Mouse (Mus musculus): ENCODE results near the gene Cenpo.

- TF ChIP-seq ELF1 (IDR thresholded peaks at IDR 0.05; ENCODE audit: low read depth, low read length) (no peak), TAL1 (IDR thresholded peaks at IDR 0.05; ENCODE audit: low read length) (no peak), CTCF (IDR thresholded peaks at IDR 0.05 in 2 of 3, conservative IDR thresholded peaks at IDR 0.05 in 1 of 3; ENCODE audit: control insufficient read depth in 1 of 3, insufficient read depth in 1 of 3, low read depth in 2 of 3, low read length in 3 of 3, poor library complexity in 1 of 3, severe bottlenecking in 1 of 3) (no peak), ZKSCAN1 (IDR thresholded peaks at IDR 0.05; ENCODE audit: low read depth, low read length) (no peak), USF2 (IDR thresholded peaks at IDR 0.05; ENCODE audit: borderline replicate concordance in 1 of 2, insufficient read depth in 1 of 2, low read depth in 1 of 2, low read length in 2 of 2) (no peak), GATA1 (IDR thresholded peaks at IDR 0.05; ENCODE audit: low read depth, low read length) (no peak)
Measured at GRCm38 (mm10) chr12:4178839-4179238, 55.3 kb downstream of the Cenpo start.

Measured in MEL (cell line).